Mouse (Mus musculus) kidney, embryonic 14.5 days (tissue): ENCODE measurements around the gene Tmc7. TPM values are rescaled to one million over a fixed set of nuclear protein-coding genes. Genes with fewer than 3 reads are reported as not detected.

ENCODE experiments used
- ATAC-seq: fragments of 200-750 bp; cut with Nextera tagmentation; 2 replicates; pipeline ENCODE4 v1.8.0; 2017; ENCODE audit warnings: moderate number of reproducible peaks, mild to moderate bottlenecking, moderate TSS enrichment, moderate library complexity; ENCODE audit not compliant: low FRiP score, low TSS enrichment
- H3K27ac ChIP-seq: fragments of 300-500 bp; sonication (generic); 2 replicates; pipeline ENCODE4 v1.5.1; 2014; ENCODE audit warnings: low read depth, mild to moderate bottlenecking, low read length, moderate library complexity, mixed read lengths
- H3K27me3 ChIP-seq: fragments of 300-500 bp; sonication (generic); 2 replicates; pipeline ENCODE4 v1.6.1; 2014; ENCODE audit warnings: mild to moderate bottlenecking, low read length; ENCODE audit not compliant: control insufficient read depth, insufficient read depth
- H3K36me3 ChIP-seq: fragments of 300-500 bp; sonication (generic); 2 replicates; pipeline ENCODE4 v1.6.1; 2014; ENCODE audit warnings: low read length, mixed read lengths; ENCODE audit not compliant: control insufficient read depth, insufficient read depth
- H3K4me1 ChIP-seq: fragments of 300-500 bp; sonication (generic); 2 replicates; pipeline ENCODE4 v1.6.1; 2014; ENCODE audit warnings: low read length, mixed read lengths; ENCODE audit not compliant: control insufficient read depth, insufficient read depth
- H3K4me2 ChIP-seq: fragments of 300-500 bp; sonication (generic); replicated peaks from 2 replicates; pipeline ENCODE4 v1.6.1; 2014; ENCODE audit warnings: low read depth, mild to moderate bottlenecking, low read length
- H3K4me3 ChIP-seq: fragments of 300-500 bp; sonication (generic); 2 replicates; pipeline ENCODE4 v1.5.1; 2014; ENCODE audit warnings: mild to moderate bottlenecking, low read length
- H3K9ac ChIP-seq: fragments of 300-500 bp; sonication (generic); 2 replicates; pipeline ENCODE4 v1.6.1; 2014; ENCODE audit warnings: low read depth, mild to moderate bottlenecking, low read length, moderate library complexity
- H3K9me3 ChIP-seq: fragments of 300-500 bp; sonication (generic); 2 replicates; pipeline ENCODE4 v1.6.1; 2016; ENCODE audit warnings: low read length; ENCODE audit not compliant: control insufficient read depth
- WGBS: fragments of 180-500 bp; shearing (Covaris S2); extraction: QIAGEN DNeasy Blood & Tissue Kit; methylation state at CpG from one replicate; pipeline ENCODE4 v1.1.7; 2014; 5-methylcytosine and 5-hydroxymethylcytosine counted together
- polyA plus RNA-seq: library from polyadenylated mRNA; unstranded; fragments of >200 nt; fragmentation: Nextera tagmentation; extraction: Ambion mirVana; gene quantifications from 2 replicates; pipeline ENCODE4 v1.2.1, GENCODE M21; 2014

Tmc7 gene
- polyA plus RNA-seq, result 1.2 and 2.7 TPM in 2 replicates

DNA sequence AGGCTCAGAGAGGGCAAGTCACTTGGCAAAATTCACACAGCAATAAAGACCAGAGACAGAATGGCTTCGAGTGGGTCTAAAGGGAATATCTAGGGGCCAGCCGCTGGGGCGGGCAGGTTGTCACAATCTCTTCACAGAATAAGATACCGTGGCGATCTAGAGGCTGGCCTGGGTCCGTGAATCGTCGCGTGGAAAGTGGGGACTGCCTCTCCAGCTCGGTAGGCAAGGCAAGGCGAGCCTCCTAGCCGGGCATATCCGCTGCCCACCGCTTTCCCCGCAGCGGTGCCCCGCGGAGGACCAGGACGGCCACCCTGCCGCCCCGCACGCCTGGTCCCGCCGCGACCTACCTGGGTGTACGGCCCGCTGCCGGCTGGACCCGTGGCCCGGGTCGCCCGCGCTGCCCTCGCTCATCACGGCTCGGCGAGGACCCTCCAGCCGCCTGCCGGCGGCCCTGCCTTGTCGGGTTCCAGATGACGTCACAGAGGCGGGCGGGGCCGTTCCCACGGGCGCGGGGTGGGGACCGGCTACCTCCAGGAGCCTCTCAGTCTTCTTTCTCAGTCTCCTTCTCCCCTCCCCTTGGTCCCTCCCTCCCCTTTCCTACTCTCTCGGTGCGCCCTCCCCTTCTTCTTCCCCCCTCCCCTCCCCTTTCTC is at the start of gene Tmc7:
TSS of gene Tmc7 (minus strand) at position 480 of the 651 bp plus-strand sequence.
- Histone ChIP-seq H3K36me3 (no peaks in the 10 kb centered on the region), H3K9me3 (no peaks in the 10 kb centered on the region), H3K4me2 (peak within 1 kb of the TSS; percentile 98), H3K27ac (no peak within 1 kb of the TSS), H3K9ac (peak within 1 kb of the TSS; percentile 75), H3K4me3 (peak within 1 kb of the TSS; percentile 66), H3K4me1 (no peaks in the 10 kb centered on the region), H3K27me3 (0 out of 2 replicates have a peak, but pooled peaks cover 3% of the 10 kb centered on the region)
- under 1% methylated on average over 38 of the region's 51 CpGs for WGBS
- peak; percentile 87 for ATAC-seq

DNA sequence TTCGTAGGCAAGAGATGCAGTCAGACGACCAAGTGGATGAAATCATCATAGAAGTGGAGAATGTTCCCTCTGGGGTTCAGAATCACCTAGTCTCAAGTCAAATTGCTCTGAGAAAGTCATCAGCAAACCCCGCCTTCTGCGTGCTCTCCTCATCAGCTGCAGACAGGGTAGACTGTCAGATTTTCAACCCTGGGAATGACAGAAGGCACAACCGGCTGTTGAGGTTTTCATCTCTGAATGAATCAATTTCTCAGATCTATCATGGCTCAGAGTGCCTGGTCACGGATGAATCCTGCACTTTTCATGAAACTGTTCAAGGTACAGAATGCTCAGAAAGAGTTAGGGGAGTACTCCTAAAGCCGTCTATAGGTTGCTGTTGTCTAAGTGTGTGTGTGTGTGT is 49.4 kb upstream of the Tmc7 start:
- H3K9ac ChIP-seq, result no peak overlapping the region
- no peaks in the 10 kb centered on the region for H3K4me1 ChIP-seq
- WGBS, result 78% methylated on average over 7 of the region's 7 CpGs
- H3K36me3 ChIP-seq, result no peaks in the 10 kb centered on the region
- no peak overlapping the region for H3K27ac ChIP-seq
- no peak overlapping the region for H3K4me3 ChIP-seq
- H3K27me3 ChIP-seq, result no peaks in the 10 kb centered on the region
- no peaks in the 10 kb centered on the region for H3K9me3 ChIP-seq
- H3K4me2 ChIP-seq, result no peak overlapping the region
- no peak for ATAC-seq

DNA sequence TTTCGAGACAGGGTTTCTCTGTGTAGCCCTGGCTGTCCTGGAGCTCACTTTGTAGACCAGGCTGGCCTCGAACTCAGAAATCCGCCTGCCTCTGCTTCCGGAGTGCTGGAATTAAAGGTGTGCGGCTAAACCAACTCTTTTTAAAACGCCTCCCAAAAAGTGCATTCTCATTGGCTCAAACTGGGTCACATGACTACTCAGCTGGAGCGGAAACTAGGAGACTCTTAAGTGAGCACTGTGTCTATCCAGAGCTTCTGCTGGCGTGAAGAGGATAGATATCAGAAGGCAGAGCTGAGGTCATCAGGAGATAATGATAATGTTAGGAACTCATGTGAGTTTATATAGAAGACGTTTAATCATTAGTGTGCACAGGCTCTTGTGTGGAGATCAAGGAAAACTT is 48.6 kb upstream of the Tmc7 start:
- Histone ChIP-seq H3K27me3 (no peaks in the 10 kb centered on the region), H3K4me2 (no peak overlapping the region), H3K36me3 (no peaks in the 10 kb centered on the region), H3K4me3 (no peak overlapping the region), H3K4me1 (no peaks in the 10 kb centered on the region), H3K9me3 (no peaks in the 10 kb centered on the region), H3K27ac (no peak overlapping the region), H3K9ac (no peak overlapping the region)
- 87% methylated on average over 9 of the region's 9 CpGs for WGBS
- no peak for ATAC-seq

DNA sequence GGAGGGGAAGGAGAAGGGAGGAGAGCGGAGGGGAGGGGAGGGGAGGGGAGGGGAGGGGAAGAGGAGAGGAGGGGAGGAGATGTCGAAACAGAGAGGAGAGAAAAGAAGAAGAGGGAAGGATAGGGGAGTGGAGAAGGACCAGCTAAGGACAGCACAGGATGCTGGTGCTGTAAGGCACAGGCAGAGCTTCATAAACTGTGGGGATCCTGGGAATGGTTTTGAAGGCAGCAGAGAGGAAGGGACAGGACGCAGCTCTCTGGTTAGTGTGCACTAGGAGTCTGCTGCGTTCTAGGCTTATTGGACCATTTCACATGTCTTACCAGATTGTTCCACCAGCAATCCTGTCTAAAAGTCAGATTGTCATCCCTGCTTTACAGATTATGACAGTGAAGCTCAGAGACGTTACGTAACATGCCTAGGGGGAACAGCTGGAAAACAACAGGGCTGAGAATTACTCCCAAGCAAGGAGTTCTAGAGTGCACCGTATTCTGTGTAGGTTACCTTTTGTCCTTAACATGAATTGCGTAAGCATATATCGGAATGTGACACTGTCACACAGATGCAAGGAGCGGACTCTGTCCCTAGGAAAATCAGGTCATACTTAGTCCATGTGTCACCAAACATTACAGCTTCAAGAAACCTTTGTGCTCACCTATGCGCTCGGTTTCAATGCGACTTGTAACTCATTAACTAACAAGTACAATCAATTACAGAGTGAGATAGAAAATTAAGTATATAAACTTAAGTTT is 43.2 kb upstream of the Tmc7 start:
- H3K27me3 ChIP-seq, result no peaks in the 10 kb centered on the region
- 82% methylated on average over 13 of the region's 13 CpGs for WGBS
- H3K4me2 ChIP-seq, result no peak overlapping the region
- H3K4me3 ChIP-seq, result no peak overlapping the region
- no peak for ATAC-seq
- H3K9me3 ChIP-seq, result no peaks in the 10 kb centered on the region
- H3K4me1 ChIP-seq, result no peaks in the 10 kb centered on the region
- H3K9ac ChIP-seq, result no peak overlapping the region
- no peak overlapping the region for H3K27ac ChIP-seq
- no peaks in the 10 kb centered on the region for H3K36me3 ChIP-seq

DNA sequence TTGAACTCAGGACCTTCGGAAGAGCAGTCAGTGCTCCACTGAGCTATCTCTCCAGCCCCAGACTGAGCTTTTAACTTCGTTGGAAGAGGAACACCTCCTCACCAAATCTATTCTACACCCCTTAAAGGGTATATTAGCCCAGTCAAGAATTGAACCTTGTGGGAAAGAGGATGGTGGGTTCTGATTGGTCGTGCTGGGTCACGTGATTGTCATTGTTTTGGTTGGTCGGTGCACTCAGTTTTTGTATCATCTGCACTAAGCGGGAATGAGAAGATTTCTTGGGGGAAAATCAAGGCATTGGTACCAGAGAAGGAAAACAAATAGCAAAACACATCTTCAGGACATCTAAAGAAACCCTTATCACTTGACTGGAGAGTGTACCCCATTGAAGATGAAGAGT is 36.6 kb upstream of the Tmc7 start:
- WGBS, result 79% methylated on average over 6 of the region's 6 CpGs
- ATAC-seq, result no peak

DNA sequence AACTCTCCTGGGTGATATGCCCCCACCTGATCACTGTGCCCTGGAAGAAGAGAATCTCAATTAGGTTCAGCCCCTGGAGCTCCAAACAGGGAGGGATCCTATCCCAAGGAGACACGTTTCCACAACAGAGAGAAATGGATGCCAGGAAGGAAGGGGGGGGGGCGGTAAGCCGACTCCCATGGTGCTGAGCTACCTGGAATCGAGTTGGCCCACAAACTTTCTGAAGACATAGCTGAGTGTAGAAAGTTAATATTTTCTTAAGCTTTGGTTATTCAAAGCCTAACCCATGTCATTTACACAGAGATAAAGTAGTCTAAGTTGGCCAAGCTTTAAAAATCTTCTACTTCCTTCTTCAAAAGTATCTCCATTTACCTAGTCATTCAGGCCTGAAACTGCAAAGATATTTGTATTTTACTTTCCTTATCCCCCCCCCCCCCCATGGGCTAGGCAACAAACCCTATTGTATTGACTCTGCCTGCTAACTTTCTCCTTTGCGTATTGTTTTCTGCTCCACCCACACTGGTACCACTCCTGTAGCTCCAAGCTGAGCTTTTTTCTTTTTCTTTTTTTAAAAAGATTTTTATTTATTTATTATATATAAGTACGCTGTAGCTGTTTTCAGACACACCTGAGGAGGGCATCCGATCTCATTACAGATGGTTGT is 35.8 kb upstream of the Tmc7 start:
- no peak overlapping the region for H3K4me3 ChIP-seq
- no peaks in the 10 kb centered on the region for H3K4me1 ChIP-seq
- H3K9me3 ChIP-seq, result no peaks in the 10 kb centered on the region
- no peak for ATAC-seq
- no peak overlapping the region for H3K4me2 ChIP-seq
- H3K27me3 ChIP-seq, result no peaks in the 10 kb centered on the region
- 82% methylated on average over 7 of the region's 7 CpGs for WGBS
- no peak overlapping the region for H3K9ac ChIP-seq
- H3K27ac ChIP-seq, result no peak overlapping the region
- H3K36me3 ChIP-seq, result no peaks in the 10 kb centered on the region

More for the DNA sequence above, 36.6 kb upstream of the Tmc7 start:
- H3K4me1 ChIP-seq, result no peaks in the 10 kb centered on the region
- no peak overlapping the region for H3K9ac ChIP-seq
- no peak overlapping the region for H3K27ac ChIP-seq
- H3K4me2 ChIP-seq, result no peak overlapping the region
- no peak overlapping the region for H3K4me3 ChIP-seq
- H3K9me3 ChIP-seq, result no peaks in the 10 kb centered on the region
- H3K36me3 ChIP-seq, result no peaks in the 10 kb centered on the region
- H3K27me3 ChIP-seq, result no peaks in the 10 kb centered on the region

DNA sequence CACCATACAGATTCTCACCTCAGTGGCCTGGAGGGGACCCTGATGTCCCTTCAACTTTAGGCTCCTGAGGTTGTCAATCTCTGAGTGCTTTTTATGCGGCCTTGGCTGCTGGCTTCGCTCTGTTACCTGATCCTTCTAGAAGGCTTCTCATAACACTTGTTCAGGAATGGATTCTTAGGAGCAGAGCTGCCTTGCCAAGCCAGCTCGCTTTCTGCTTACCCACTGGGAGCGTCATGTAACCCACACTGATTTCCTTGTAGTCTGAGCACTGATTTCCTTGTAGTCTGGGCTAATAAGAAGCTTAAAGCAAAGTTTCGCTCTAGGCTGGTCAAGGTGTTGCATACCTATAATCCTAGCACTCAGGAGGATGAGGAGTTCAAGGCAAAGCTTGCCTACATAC is 33.6 kb upstream of the Tmc7 start:
- Histone ChIP-seq H3K4me2 (no peak overlapping the region), H3K4me1 (no peaks in the 10 kb centered on the region), H3K27ac (no peak overlapping the region), H3K4me3 (no peak overlapping the region), H3K9ac (no peak overlapping the region), H3K36me3 (no peaks in the 10 kb centered on the region), H3K9me3 (no peaks in the 10 kb centered on the region), H3K27me3 (no peaks in the 10 kb centered on the region)
- WGBS, result 77% methylated on average over 5 of the region's 5 CpGs
- ATAC-seq, result no peak

DNA sequence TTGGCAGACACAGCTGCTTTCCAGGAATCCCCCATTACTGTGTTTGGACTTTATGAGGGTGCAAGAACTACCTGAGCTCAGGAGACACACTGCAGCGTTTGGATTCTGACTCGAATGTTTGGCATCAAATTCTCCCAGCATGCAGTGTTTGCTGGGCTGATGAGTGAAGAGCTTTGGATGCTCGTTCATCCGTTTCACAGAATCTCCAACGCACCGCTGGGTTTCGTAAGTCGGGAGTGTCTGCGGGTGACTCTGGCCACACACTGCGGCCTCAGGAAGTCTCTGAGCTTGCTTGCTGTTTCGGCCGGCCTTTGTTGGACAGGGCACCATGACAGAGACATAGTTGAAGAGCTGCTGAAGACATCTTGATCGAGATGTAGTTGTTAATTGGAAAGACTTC is 29.5 kb upstream of the Tmc7 start:
- H3K9ac ChIP-seq, result no peak overlapping the region
- H3K27me3 ChIP-seq, result no peaks in the 10 kb centered on the region
- 41% methylated on average over 13 of the region's 13 CpGs for WGBS
- no peak overlapping the region for H3K4me3 ChIP-seq
- H3K36me3 ChIP-seq, result no peaks in the 10 kb centered on the region
- H3K27ac ChIP-seq, result no peak overlapping the region
- H3K4me2 ChIP-seq, result no peak overlapping the region
- H3K9me3 ChIP-seq, result no peaks in the 10 kb centered on the region
- no peaks in the 10 kb centered on the region for H3K4me1 ChIP-seq
- ATAC-seq, result peak; percentile 49; the same call in 1 of the 2 replicates

DNA sequence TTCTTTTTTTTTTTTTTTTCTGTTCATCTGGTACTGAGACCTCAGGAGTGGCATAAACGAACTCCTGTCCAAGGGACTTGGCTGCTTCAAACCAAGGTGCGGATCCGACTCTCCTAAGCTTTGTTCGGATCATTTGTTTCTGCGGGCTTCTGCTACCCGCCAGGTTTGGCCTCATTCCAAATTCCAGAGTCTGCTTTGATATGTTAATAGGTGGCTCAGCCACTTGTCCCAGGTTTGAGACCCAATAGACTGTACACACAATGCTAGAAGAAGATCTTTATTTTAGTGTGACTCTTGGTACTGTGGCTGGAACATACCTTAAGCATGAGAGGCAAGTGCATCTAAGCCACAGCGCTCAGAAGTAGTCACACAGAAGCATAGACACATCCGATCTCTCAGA is 27.4 kb upstream of the Tmc7 start:
- WGBS, result 74% methylated on average over 8 of the region's 8 CpGs
- Histone ChIP-seq H3K36me3 (no peaks in the 10 kb centered on the region), H3K4me1 (no peaks in the 10 kb centered on the region), H3K9ac (no peak overlapping the region), H3K27ac (no peak overlapping the region), H3K4me3 (no peak overlapping the region), H3K9me3 (no peaks in the 10 kb centered on the region), H3K27me3 (no peaks in the 10 kb centered on the region), H3K4me2 (no peak overlapping the region)
- 0 out of 2 replicates have a peak, but pooled peaks have one; percentile 52 for ATAC-seq
